ENCODE assay signal across 17 mouse cellular contexts in the genomic region with DNA sequence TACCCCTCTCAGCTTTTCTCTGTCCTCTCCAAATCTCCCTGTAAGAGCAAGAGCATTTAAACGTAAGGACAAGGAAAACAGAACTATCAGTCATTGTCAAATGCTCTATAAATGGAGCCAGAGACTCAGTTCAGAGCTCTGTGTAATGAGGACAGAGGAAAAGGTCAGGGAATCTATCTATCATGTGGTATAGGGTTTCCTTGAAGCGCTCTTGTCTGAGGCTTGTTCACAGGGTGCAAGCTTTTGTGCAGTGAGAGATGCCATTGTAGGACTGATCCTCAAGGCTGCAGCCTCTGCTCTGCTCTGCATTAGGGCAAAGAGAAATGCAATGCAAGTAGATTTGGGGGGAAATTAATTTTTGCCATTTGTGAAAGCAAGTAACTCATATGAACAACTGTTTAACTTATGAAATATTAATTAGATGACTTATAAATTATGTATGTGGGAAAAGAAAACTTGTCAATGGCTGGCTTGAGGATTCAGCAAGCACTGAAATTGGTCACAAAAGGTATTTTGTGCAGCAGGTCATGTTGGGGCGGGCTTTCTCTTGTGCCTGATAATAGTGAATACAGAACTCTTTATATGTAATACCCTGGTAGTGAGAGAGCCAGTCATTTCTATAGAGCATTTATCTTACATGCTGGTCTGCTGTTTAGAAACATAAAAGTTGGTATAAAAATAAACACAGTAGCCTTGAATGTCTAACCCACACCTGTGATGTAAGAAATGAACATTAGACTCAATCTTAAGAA.
A peak's percentile ranks its signal among the peaks of the same experiment; 100 is the strongest.
DNase-seq lines count a peak whose midpoint lies in the region; ATAC-seq and TF ChIP-seq lines count a peak whose summit lies in the region.
"Had no signal": no experiment of that assay in that cellular context is flagged by ENCODE, and none has a peak within 500 bp of the region (broad histone marks: within the 10 kb centered on the region; RNA-seq: fewer than 3 reads in every experiment).

No protein-coding gene starts in this region.

- no peak for TF ChIP-seq CTCF in brain, embryonic 14.5 days (IDR thresholded peaks at IDR 0.05; ENCODE audit: borderline replicate concordance, extremely low read depth, insufficient read depth, insufficient read length)
- no peak for TF ChIP-seq CTCF in thymus, adult 2 months (IDR thresholded peaks at IDR 0.05; ENCODE audit: borderline replicate concordance, control insufficient read depth, extremely low read depth, insufficient read depth, low read length, poor library complexity)

- H3K27ac ChIP-seq in forebrain, embryonic 11.5 days (ENCODE audit: low read depth, low read length), result no peak overlapping the region; the same call in 1 of the 2 replicates
- no peak overlapping the region; the same call in 1 of the 2 replicates for H3K27ac ChIP-seq in forebrain, embryonic 10.5 days
- peak overlapping the region; percentile 33; the same call in 1 of the 2 replicates for H3K27ac ChIP-seq in hindbrain, embryonic 14.5 days
- no peak overlapping the region for H3K27ac ChIP-seq in midbrain, embryonic 16.5 days (ENCODE audit: low read length)
- no peak overlapping the region for H3K27ac ChIP-seq in thymus, adult 2 months (ENCODE audit: control insufficient read depth, insufficient read depth, low read length)
- H3K27ac ChIP-seq: heart, embryonic 10.5 days; limb, embryonic 12.5 days had no signal

- H3K36me3 ChIP-seq in forebrain, embryonic 11.5 days (ENCODE audit: control insufficient read depth, insufficient read depth, low read length), result no peaks in the 10 kb centered on the region
- no peaks in the 10 kb centered on the region for H3K36me3 ChIP-seq in forebrain, embryonic 10.5 days (replicated peaks)
- H3K36me3 ChIP-seq in hindbrain, embryonic 14.5 days (replicated peaks; ENCODE audit: control insufficient read depth, insufficient read depth), result no peaks in the 10 kb centered on the region
- H3K36me3 ChIP-seq in midbrain, embryonic 16.5 days (ENCODE audit: control insufficient read depth, insufficient read depth, low read length), result no peaks in the 10 kb centered on the region
- no peaks in the 10 kb centered on the region for H3K36me3 ChIP-seq in thymus, adult 2 months (ENCODE audit: control insufficient read depth, insufficient read depth, low read length)
- H3K36me3 ChIP-seq: heart, embryonic 10.5 days; limb, embryonic 12.5 days had no signal

- no peak for TF ChIP-seq POLR2A in brain, embryonic 14.5 days (IDR thresholded peaks at IDR 0.05; ENCODE audit: borderline replicate concordance, extremely low read depth, insufficient read depth, insufficient read length, poor library complexity, severe bottlenecking)
- no peak for TF ChIP-seq POLR2A in thymus, adult 2 months (IDR thresholded peaks at IDR 0.05; ENCODE audit: control insufficient read depth, extremely low read depth, insufficient read depth, low read length, poor library complexity)

- H3K9ac ChIP-seq in forebrain, embryonic 11.5 days (ENCODE audit: low read length), result no peak overlapping the region
- H3K9ac ChIP-seq in hindbrain, embryonic 14.5 days, result no peak overlapping the region
- no peak overlapping the region for H3K9ac ChIP-seq in midbrain, embryonic 16.5 days (ENCODE audit: low read depth, low read length)
- H3K9ac ChIP-seq: limb, embryonic 12.5 days; liver, postnatal 0 days had no signal

- no peak for DNase-seq in forebrain, embryonic 11.5 days (ENCODE audit: low spot score)
- no peak for DNase-seq in forebrain, embryonic 10.5 days (ENCODE audit: extremely low spot score, low spot score)
- peak; percentile 67 for DNase-seq in brain, embryonic 14.5 days (ENCODE audit: low read depth)
- DNase-seq in hindbrain, embryonic 14.5 days (ENCODE audit: low spot score), result peak; percentile 34
- no peak for DNase-seq in right cerebral cortex, postnatal 36 days (ENCODE audit: low spot score in 2 of 2)
- DNase-seq in thymus, adult 2 months, result no peak
- no peak for DNase-seq in spleen, adult 12 weeks (ENCODE audit: low spot score)
- DNase-seq: B cell, adult 2 months; gastrocnemius, postnatal 10 days; heart, postnatal 4 days; kidney, adult 9 months; liver, postnatal 0 days; right cerebral cortex, postnatal 14 days; thymus, postnatal 36 days had no signal

- H3K9me3 ChIP-seq in forebrain, embryonic 11.5 days (ENCODE audit: control insufficient read depth, low read length), result no peaks in the 10 kb centered on the region
- H3K9me3 ChIP-seq in forebrain, embryonic 10.5 days, result no peaks in the 10 kb centered on the region
- no peaks in the 10 kb centered on the region for H3K9me3 ChIP-seq in hindbrain, embryonic 14.5 days (ENCODE audit: control insufficient read depth, low read length)
- no peaks in the 10 kb centered on the region for H3K9me3 ChIP-seq in midbrain, embryonic 16.5 days (replicated peaks; ENCODE audit: control insufficient read depth, low read length, poor library complexity, severe bottlenecking)
- H3K9me3 ChIP-seq: heart, embryonic 10.5 days; limb, embryonic 12.5 days had no signal

- peak; percentile 73 for ATAC-seq in forebrain, embryonic 11.5 days (replicated peaks; ENCODE audit: low FRiP score)
- peak; percentile 70; the same call in 1 of the 2 replicates for ATAC-seq in hindbrain, embryonic 14.5 days (ENCODE audit: low FRiP score)
- ATAC-seq in midbrain, embryonic 16.5 days, result peak; percentile 77
- ATAC-seq: liver, postnatal 0 days had no signal

- H3K4me3 ChIP-seq in forebrain, embryonic 11.5 days (ENCODE audit: low read depth, low read length), result no peak overlapping the region
- H3K4me3 ChIP-seq in forebrain, embryonic 10.5 days, result no peak overlapping the region
- H3K4me3 ChIP-seq in hindbrain, embryonic 14.5 days (replicated peaks; ENCODE audit: low read length), result no peak overlapping the region
- H3K4me3 ChIP-seq in midbrain, embryonic 16.5 days (ENCODE audit: low read depth, low read length), result no peak overlapping the region
- H3K4me3 ChIP-seq in thymus, adult 2 months (ENCODE audit: control insufficient read depth, insufficient read depth, low read length), result no peak overlapping the region
- H3K4me3 ChIP-seq: heart, embryonic 10.5 days; limb, embryonic 12.5 days had no signal

- no peak overlapping the region for H3K4me2 ChIP-seq in forebrain, embryonic 11.5 days (ENCODE audit: low read depth, low read length, severe bottlenecking)
- no peak overlapping the region for H3K4me2 ChIP-seq in hindbrain, embryonic 14.5 days (replicated peaks)
- no peak overlapping the region for H3K4me2 ChIP-seq in midbrain, embryonic 16.5 days (ENCODE audit: low read length)
- H3K4me2 ChIP-seq: limb, embryonic 12.5 days had no signal

- WGBS in forebrain, embryonic 11.5 days, result 31% methylated on average over 3 of the region's 3 CpGs
- WGBS in forebrain, embryonic 10.5 days, result 44% methylated on average over 3 of the region's 3 CpGs
- WGBS in hindbrain, embryonic 14.5 days, result 23% methylated on average over 3 of the region's 3 CpGs
- 18% methylated on average over 3 of the region's 3 CpGs for WGBS in midbrain, embryonic 16.5 days
- WGBS in thymus, adult 2 months, result 89% methylated on average over 3 of the region's 3 CpGs

- H3K27me3 ChIP-seq in forebrain, embryonic 11.5 days (ENCODE audit: control insufficient read depth, insufficient read depth, low read length), result no peaks in the 10 kb centered on the region
- peaks cover 7% of the 10 kb centered on the region; the same call in 1 of the 2 replicates for H3K27me3 ChIP-seq in forebrain, embryonic 10.5 days (ENCODE audit: poor library complexity, severe bottlenecking)
- no peaks in the 10 kb centered on the region for H3K27me3 ChIP-seq in hindbrain, embryonic 14.5 days (ENCODE audit: control insufficient read depth, insufficient read depth, low read length)
- H3K27me3 ChIP-seq in midbrain, embryonic 16.5 days (ENCODE audit: control insufficient read depth, insufficient read depth, low read depth, low read length), result no peaks in the 10 kb centered on the region
- H3K27me3 ChIP-seq in thymus, adult 2 months (ENCODE audit: control insufficient read depth, insufficient read depth, low read length), result no peaks in the 10 kb centered on the region
- H3K27me3 ChIP-seq: limb, embryonic 12.5 days had no signal

- no peaks in the 10 kb centered on the region for H3K4me1 ChIP-seq in forebrain, embryonic 11.5 days (replicated peaks; ENCODE audit: control insufficient read depth, insufficient read depth, low read length)
- H3K4me1 ChIP-seq in forebrain, embryonic 10.5 days, result peaks cover 28% of the 10 kb centered on the region
- H3K4me1 ChIP-seq in hindbrain, embryonic 14.5 days (replicated peaks; ENCODE audit: control insufficient read depth, insufficient read depth, low read length), result 0 out of 2 replicates have a peak, but pooled peaks cover 10% of the 10 kb centered on the region
- H3K4me1 ChIP-seq in midbrain, embryonic 16.5 days (ENCODE audit: control insufficient read depth, insufficient read depth, low read length), result no peaks in the 10 kb centered on the region
- no peaks in the 10 kb centered on the region for H3K4me1 ChIP-seq in thymus, adult 2 months (replicated peaks; ENCODE audit: control insufficient read depth, insufficient read depth, low read length)
- H3K4me1 ChIP-seq: limb, embryonic 12.5 days had no signal

Comparison
In these comparisons a context has a peak if more than half of its experiments do, and no peak if none do; other contexts are left out.
1. DNase-seq: peak in brain, embryonic 14.5 days (single experiment) and hindbrain, embryonic 14.5 days (single experiment); none in forebrain, embryonic 11.5 days (single experiment), forebrain, embryonic 10.5 days (single experiment), right cerebral cortex, postnatal 36 days (0 of 2), thymus, adult 2 months (single experiment) and spleen, adult 12 weeks (single experiment).
2. Peak in every context shown above with its lines, with median percentiles within 50 percentile points of each other: ATAC-seq.